Mouse (Mus musculus) cerebellum, adult 9-10 months (tissue): Measurements from ENCODE around the gene Ncam1.

ENCODE experiments used
- DNase-seq: peaks from one replicate; pipeline ENCODE4 v3.0.0; 2022

Ncam1 gene

GRCm38 (mm10) chr9:49798806-49799205 is at the start of gene Ncam1:
Gene Ncam1 (minus strand): TSS chr9:49798925.
- DNase-seq, result peak; percentile 96

GRCm38 (mm10) chr9:49834013-49834412 is 35.3 kb upstream of the Ncam1 start:
- DNase-seq, result peak; percentile 30

DNA sequence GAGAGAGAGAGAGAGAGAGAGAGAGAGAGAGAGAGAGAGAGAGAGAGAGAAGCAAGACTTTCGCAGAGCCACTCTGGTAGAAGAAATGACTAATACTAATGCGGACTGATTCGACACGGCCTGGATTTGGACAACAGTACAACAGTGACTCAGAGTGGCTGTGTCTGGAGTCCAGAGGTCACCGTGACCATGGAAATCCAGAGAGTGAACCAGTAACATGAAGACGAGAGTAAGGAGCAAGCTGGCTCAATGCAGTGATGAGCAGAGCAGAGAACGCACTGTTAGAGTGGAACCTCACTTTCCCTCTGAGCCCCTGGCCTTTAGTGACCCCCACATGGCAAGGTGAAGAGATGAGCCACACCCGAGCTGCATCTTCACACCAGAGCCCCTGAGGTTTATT is 28.9 kb upstream of the Ncam1 start:
- DNase-seq, result no peak

GRCm38 (mm10) chr9:49816115-49816650 is 17.5 kb upstream of the Ncam1 start:
- DNase-seq, result no peak

DNA sequence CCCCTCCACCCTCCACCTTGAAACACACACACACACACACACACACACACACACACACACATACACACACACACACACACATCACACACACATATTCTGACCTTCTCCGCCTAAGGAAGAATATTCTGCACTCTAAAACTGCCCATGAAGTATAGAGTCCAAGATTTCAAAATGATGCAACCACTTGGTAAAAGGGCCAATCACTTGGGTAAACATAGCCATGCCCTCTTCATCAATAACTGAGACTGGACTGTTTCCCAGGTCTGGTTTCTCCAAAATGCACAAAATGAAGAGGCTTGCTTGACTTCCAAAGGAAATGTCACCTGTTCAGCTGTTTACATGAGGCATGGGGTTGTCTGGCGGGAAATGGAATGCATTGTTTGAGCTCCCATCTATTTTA is 15.7 kb upstream of the Ncam1 start:
- no peak for DNase-seq

- no peak for DNase-seq
Measured at GRCm38 (mm10) chr9:49803222-49803621, 4.5 kb upstream of the Ncam1 start.

- DNase-seq, result peak; percentile 85
Measured at GRCm38 (mm10) chr9:49797821-49798571, 729 bp downstream of the Ncam1 start.

DNA sequence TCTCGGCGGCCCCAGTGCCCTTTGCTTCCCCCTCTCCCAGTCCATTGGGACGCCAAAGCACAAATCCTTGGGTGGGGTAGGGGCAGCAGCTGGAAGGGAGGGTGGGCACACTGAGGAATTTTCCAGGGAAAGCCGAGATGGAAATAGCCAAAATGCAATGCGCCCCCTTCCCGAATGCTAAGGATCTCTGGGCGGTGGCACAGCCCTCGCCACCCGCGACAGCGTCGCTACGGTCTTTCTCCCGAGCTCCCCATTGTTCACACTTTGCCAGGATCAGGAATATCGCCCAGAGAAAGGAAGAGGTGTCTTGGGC is 1.3 kb downstream of the Ncam1 start:
- no peak for DNase-seq

DNA sequence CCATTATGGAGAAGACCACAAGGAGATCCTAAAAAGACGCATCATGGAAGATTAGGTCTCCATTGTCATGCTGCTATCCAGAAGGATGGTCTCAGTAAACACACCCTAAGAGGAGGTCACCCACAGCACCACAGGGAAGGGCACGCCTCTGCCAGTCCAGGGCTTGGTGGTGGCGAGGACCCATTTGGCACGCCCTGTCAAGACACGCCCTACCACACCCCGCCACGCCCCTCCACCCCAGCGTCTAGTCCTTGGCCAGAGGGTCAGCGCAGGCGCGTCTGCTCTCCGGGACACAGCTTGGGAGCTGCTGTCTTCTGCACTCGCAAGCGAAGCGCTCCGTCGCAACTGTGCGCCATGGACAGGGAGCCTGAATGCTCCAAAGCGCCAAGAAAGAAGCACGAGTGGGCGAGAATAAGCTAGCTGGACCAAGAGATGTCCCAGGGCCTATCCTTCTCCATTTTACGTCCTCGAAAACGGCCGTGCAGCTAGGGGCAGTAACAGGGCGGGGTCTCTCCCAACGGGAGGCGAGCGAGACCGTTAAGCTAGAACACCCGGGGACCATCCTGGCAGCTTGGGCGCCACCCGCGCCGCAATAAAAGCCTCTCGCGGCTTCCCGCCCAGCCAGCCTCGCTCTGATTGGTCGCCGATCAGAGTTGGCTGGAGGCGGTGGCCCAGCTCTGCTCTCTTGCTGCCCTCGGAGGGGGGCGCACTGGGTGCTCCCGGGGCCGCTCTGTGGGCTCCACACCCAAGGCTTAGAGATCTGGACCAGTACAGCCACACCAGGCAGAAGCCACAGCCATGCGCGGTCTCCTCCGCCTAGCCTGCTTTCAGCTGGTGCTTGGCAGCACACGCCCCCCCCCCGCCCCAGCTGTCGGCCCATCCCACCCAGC is 1.9 kb downstream of the Ncam1 start:
- DNase-seq, result peak; percentile 82

- DNase-seq, result no peak
Measured at GRCm38 (mm10) chr9:49795881-49796280, 2.8 kb downstream of the Ncam1 start.

- no peak for DNase-seq
Measured at GRCm38 (mm10) chr9:49793987-49794550, 4.7 kb downstream of the Ncam1 start.

- no peak for DNase-seq
Measured at GRCm38 (mm10) chr9:49793241-49793640, 5.5 kb downstream of the Ncam1 start.

GRCm38 (mm10) chr9:49792646-49793045 is 6.1 kb downstream of the Ncam1 start:
- DNase-seq, result peak; percentile 47

DNA sequence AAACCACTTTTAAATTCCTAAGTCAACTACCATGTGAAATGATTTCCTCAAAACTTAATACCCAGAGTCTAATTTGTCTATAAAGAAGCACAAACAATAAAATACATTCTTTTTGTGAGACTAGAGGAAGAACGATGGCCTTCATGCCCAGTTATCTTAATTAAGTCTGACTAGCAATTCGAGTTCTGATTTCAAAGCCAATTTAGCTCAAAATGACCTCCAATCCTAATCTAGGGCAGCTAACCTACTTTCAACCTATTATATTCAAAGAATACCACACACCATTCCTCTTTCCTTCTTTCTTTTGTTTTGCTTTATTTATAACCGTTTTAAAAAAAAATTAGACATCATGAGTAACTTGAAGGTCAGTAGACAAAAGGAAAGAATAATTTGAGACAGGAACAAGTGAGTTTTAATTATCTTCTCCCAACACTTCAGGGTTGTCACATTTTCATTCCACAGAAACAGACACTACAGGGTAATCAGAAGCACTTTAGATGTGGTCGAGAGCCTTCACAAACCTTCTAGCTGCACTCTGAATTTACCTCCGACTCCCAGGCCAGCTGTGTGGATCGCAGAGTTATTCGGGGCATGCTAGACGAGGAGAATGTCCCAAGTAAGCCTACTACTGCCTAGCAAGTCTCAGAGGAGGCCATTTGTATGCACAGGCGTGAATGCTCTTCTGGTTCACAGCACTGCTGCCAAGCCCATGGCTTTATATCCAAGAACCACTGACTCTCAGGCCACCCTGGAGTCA is 17.5 kb downstream of the Ncam1 start:
- no peak for DNase-seq

DNA sequence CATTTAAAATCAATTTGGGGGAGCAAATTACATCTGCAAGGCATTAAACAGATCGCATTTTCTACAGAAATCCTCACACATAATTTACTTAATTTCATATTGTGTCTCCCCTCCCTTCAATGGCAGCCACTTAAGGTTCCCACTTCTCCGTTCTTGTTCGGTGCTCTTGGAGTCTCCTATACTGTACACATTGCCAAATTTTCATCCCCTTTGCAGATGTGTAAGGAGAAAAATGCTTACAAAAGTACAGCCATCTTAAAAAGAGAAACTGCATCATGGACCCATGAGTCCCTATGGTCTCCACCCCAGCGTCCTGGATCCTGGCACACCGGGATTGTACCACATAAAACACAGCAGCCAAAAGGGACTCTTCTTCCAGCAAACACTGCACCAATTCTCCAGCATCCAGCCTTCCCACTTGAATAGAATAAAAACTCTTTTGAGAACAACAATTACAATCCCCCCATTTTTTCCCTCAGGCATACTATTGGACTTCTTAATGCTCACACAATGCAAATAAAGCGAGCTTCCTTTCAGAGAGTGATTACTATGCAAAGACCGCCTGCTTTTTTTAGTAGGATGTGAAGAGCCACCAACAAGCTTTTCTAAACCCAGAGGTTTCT is 21.6 kb downstream of the Ncam1 start:
- no peak for DNase-seq

DNA sequence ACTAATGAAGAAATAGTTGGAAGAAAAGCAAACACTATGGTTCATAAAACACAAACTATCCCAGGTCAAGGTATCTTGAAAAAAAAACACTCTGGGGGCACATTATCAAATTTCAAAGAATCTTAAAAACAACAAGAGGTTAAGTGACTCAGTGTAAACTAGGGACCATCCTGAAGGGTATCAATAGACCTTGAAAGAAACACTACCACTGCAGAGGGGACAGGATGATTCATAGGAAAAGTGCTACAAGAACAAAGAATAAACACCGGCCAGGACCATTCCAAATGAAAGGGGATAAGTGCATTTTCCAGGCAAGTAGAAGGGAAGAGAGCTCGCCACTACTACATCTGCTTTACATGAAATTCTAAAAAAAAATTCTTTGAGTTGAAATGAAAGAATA is 32.1 kb downstream of the Ncam1 start:
- DNase-seq, result no peak

- DNase-seq, result no peak
Measured at GRCm38 (mm10) chr9:49760571-49760970, 38.2 kb downstream of the Ncam1 start.

GRCm38 (mm10) chr9:49758436-49758835 is 40.3 kb downstream of the Ncam1 start:
- DNase-seq, result peak; percentile 81

DNA sequence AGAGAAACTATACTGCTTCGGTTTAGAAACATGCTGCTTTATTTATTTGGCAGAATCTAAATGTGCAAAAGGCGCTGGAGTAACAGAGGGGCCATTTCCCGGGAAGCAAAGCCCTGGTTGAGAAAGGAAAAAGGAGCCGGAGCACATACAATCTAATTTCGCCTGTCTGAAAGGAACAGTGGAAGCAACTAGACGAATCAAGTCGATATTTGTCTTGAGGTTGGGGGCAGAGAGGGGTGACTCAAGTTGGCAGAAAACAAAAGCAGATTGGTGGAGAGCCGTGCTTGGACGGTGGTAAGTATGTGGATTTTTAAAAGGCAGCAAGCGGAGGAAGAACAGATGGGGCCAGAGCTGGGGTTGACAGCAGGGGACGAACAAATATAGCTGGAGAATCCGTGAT is 40.7 kb downstream of the Ncam1 start:
- peak; percentile 91 for DNase-seq

DNA sequence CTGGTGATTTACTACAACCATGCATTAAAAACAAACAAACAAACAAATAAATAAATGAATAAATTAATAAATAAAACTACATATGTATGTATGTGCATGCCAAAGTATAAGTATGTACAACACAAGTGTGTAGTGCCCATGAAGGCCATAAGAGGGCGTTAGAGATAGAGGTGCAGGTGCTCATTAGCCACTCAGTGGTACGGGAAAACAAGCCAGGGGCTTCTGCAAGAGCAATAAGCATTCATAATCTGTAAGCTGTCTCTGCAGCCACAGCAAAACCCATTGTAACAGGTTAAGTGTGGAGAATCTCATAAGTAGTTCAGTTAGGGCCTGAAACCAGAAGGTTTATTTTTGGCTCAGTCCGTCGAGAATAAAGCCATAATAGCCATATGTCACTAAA is 41.1 kb downstream of the Ncam1 start:
- no peak for DNase-seq

- DNase-seq, result peak; percentile 46
Measured at GRCm38 (mm10) chr9:49756725-49757124, 42.0 kb downstream of the Ncam1 start.

DNA sequence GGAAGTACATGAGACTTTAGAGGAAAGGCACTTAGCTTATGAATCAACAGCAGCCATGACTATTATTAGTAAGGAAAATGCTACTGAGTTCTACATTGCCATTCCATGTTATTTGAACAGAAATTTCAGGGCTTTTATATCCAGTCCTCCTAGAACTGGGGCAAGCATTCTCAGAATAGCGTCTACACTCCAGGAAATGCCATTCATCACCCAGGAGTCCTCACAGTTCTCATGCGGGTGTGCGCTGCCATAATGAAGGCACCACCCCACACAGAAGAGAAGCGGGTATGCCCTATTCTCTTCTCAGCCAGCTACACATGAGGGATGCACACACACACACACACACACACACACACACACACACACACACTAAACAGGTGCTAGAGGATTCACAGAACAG is 43.5 kb downstream of the Ncam1 start:
- no peak for DNase-seq
